Mouse (Mus musculus): Measurements from ENCODE around the gene Serpina1e. TPM values are rescaled to one million over a fixed set of nuclear protein-coding genes. Genes with fewer than 3 reads are reported as not detected.

The Serpina1e gene
- polyA plus RNA-seq, 1 experiment from 2014 or later, result not detected

- Histone ChIP-seq H3K4me1 (no peaks in the 10 kb centered on the region), H3K36me3 (replicated peaks) (no peaks in the 10 kb centered on the region), H3K9me3 (no peaks in the 10 kb centered on the region), H3K27me3 (replicated peaks; ENCODE audit: low read depth, poor library complexity, severe bottlenecking) (no peaks in the 10 kb centered on the region), H3K27ac (replicated peaks) (no peak overlapping the region), H3K4me3 (no peak overlapping the region)
- 66% methylated on average over 5 of the region's 5 CpGs for WGBS
- no peak for DNase-seq (ENCODE audit: low spot score)
Observed at GRCm38 (mm10) chr12:103985868-103986267, 27.1 kb upstream of the Serpina1e start.

DNA sequence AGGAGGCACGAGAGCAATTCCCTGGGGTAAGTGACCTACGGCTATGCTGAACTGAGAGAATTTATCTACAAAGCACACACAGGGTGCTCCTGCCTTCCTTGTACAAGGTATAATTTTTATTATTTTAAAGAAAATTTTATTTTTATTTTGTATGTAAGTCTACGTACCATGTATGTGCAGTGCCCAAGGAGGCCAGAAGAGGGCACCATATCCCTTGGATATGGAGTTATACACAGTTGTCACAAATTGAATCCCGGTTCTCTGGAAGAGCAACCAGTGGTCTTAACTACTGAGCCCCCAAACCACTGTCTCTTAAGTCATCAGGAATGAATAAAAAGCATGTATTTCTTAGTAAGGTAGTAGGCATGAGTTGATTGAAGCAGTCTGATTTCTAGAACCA lies 26.2 kb upstream of the Serpina1e start:
- Histone ChIP-seq H3K4me3 (no peak overlapping the region), H3K27me3 (replicated peaks; ENCODE audit: low read depth, poor library complexity, severe bottlenecking) (no peaks in the 10 kb centered on the region), H3K27ac (replicated peaks) (no peak overlapping the region), H3K9me3 (no peaks in the 10 kb centered on the region), H3K36me3 (replicated peaks) (no peaks in the 10 kb centered on the region), H3K4me1 (no peaks in the 10 kb centered on the region)
- 65% methylated on average over 4 of the region's 4 CpGs for WGBS
- peak; percentile 46 for DNase-seq (ENCODE audit: low spot score)

DNA sequence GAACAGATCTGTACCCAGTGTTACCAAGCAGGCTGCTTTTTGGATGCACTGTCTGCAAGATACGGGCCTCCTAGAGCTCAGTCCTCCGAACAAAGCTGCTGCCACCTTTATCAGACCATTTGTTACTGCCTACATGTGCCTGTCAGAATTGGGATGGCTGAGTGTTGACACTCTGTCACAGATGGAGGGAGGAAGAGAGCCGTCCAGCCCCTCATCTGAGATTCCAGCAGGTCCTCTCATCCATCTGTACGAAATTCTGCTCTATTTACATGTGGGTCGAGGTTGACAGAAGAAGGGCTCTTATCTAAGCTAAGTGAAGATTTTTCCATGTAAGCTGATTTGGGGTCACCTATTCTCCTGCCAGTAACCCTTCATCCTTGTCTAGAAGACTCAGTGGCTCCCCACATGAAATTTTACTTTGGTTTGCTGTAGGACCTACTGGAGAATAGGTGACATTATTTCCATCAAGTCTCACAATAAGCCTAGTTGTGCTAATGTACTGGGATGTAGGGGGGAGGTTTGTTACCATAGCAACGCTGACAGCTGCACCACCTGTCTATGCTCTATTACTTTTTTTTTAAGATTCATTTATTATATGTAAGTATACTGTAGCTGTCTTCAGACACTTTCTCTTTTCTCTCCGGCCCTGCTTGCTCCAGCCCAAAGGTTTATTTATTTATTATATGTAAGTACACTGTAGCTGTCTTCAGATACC lies 23.0 kb upstream of the Serpina1e start:
- Histone ChIP-seq H3K27ac (replicated peaks) (no peak overlapping the region), H3K27me3 (replicated peaks; ENCODE audit: low read depth, poor library complexity, severe bottlenecking) (no peaks in the 10 kb centered on the region), H3K4me3 (no peak overlapping the region), H3K9me3 (no peaks in the 10 kb centered on the region), H3K4me1 (no peaks in the 10 kb centered on the region), H3K36me3 (replicated peaks) (no peaks in the 10 kb centered on the region)
- WGBS, result 85% methylated on average over 7 of the region's 7 CpGs
- no peak for DNase-seq (ENCODE audit: low spot score)

DNA sequence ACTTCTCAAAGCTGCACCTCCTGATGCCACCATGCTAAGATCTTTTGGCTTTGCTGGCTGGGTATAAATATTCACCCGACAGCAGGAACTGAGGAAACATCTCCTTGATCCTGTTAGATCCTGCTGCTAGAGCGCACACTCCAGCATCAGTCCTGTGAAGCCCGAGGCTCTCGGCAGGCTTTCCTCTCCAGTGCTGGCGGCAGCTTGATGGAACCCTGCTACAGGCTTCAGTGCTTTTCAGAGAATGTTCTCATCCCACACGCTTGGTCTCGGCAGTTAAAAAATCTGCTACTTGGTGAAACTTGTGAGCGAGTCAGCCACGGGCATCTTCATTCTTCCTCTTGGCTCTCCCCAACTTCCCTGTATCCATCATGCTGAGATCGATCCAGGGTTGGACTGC lies 19.5 kb upstream of the Serpina1e start:
- H3K36me3 ChIP-seq (replicated peaks), result no peaks in the 10 kb centered on the region

DNA sequence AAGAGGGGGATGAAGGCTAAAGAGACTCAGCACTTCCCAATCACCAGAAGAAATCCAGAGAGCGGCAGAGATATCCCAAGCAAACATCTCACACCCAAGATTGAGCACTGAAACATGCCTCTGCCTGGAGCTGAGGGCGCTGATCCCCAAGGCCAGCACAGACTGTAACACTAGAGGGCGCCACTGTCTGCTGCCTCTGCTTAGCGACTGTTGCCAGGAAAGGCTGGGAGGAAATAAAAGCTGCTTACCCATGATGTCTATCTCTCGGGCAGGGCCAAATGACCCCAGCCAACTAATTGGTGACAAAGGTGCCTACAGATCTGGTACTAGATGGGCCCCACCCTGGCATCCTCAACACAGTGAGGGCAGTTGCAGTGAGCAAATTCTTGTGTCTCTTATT lies 19.1 kb upstream of the Serpina1e start:
- no peaks in the 10 kb centered on the region for H3K36me3 ChIP-seq (replicated peaks)
- WGBS, result 41% methylated on average over 5 of the region's 5 CpGs
- no peaks in the 10 kb centered on the region for H3K27me3 ChIP-seq (replicated peaks; ENCODE audit: low read depth, poor library complexity, severe bottlenecking)
- peak; percentile 31 for DNase-seq (ENCODE audit: low spot score)
- no peak overlapping the region for H3K4me3 ChIP-seq
- H3K4me1 ChIP-seq, result no peaks in the 10 kb centered on the region
- no peaks in the 10 kb centered on the region for H3K9me3 ChIP-seq
- no peak overlapping the region for H3K27ac ChIP-seq (replicated peaks)

More for the DNA sequence above, 19.5 kb upstream of the Serpina1e start:
- H3K4me1 ChIP-seq, result no peaks in the 10 kb centered on the region
- H3K27me3 ChIP-seq (replicated peaks; ENCODE audit: low read depth, poor library complexity, severe bottlenecking), result no peaks in the 10 kb centered on the region
- H3K27ac ChIP-seq (replicated peaks), result no peak overlapping the region
- DNase-seq (ENCODE audit: low spot score), result no peak
- H3K4me3 ChIP-seq, result no peak overlapping the region
- 88% methylated on average over 10 of the region's 10 CpGs for WGBS
- no peaks in the 10 kb centered on the region for H3K9me3 ChIP-seq

DNA sequence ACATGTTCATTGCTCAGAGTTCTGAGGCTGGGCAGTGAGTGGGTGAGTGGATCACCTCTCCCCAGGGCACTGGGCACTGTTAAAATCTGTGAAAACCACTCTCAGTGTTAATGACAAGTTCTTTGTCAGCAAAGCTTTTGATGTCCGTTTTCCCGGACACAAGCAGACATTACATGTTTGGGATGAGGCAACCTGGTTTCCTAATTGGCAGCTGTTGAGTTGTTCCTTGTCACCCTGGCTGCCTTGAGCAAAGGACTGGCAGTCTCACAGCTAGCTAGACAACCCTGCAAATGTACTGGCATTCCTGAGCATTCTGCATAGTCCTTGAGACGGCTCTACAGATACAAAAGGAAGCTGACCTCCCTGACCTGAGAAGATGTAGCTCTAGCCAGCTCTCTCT lies 18.3 kb upstream of the Serpina1e start:
- Histone ChIP-seq H3K4me3 (no peak overlapping the region), H3K27ac (replicated peaks) (no peak overlapping the region), H3K27me3 (replicated peaks; ENCODE audit: low read depth, poor library complexity, severe bottlenecking) (no peaks in the 10 kb centered on the region), H3K9me3 (no peaks in the 10 kb centered on the region), H3K4me1 (no peaks in the 10 kb centered on the region), H3K36me3 (replicated peaks) (no peaks in the 10 kb centered on the region)
- 68% methylated on average over 3 of the region's 3 CpGs for WGBS
- no peak for DNase-seq (ENCODE audit: low spot score)

- H3K27me3 ChIP-seq (replicated peaks; ENCODE audit: low read depth, poor library complexity, severe bottlenecking), result no peaks in the 10 kb centered on the region
- H3K4me1 ChIP-seq, result no peaks in the 10 kb centered on the region
- no peaks in the 10 kb centered on the region for H3K36me3 ChIP-seq (replicated peaks)
- H3K27ac ChIP-seq (replicated peaks), result no peak overlapping the region
- no peak overlapping the region for H3K4me3 ChIP-seq
- 0 out of 2 replicates have a peak, but pooled peaks cover 12% of the 10 kb centered on the region for H3K9me3 ChIP-seq
- DNase-seq (ENCODE audit: low spot score), result no peak
- 89% methylated on average over 4 of the region's 4 CpGs for WGBS
Observed at GRCm38 (mm10) chr12:103971080-103971479, 12.3 kb upstream of the Serpina1e start.

- Histone ChIP-seq H3K27me3 (replicated peaks; ENCODE audit: low read depth, poor library complexity, severe bottlenecking) (no peaks in the 10 kb centered on the region), H3K36me3 (replicated peaks) (no peaks in the 10 kb centered on the region), H3K4me1 (no peaks in the 10 kb centered on the region), H3K27ac (replicated peaks) (no peak overlapping the region), H3K4me3 (no peak overlapping the region), H3K9me3 (peaks cover 16% of the 10 kb centered on the region; the same call in 1 of the 2 replicates)
- no peak for DNase-seq (ENCODE audit: low spot score)
- 93% methylated on average over 9 of the region's 9 CpGs for WGBS
Observed at GRCm38 (mm10) chr12:103969577-103970116, 10.9 kb upstream of the Serpina1e start.

GRCm38 (mm10) chr12:103966761-103967160 lies 8.0 kb upstream of the Serpina1e start:
- Histone ChIP-seq H3K4me3 (no peak overlapping the region), H3K27me3 (replicated peaks; ENCODE audit: low read depth, poor library complexity, severe bottlenecking) (no peaks in the 10 kb centered on the region), H3K9me3 (peaks cover 20% of the 10 kb centered on the region; the same call in 1 of the 2 replicates), H3K36me3 (replicated peaks) (no peaks in the 10 kb centered on the region), H3K4me1 (no peaks in the 10 kb centered on the region), H3K27ac (replicated peaks) (no peak overlapping the region)
- 75% methylated on average over 3 of the region's 3 CpGs for WGBS
- DNase-seq (ENCODE audit: low spot score), result no peak

GRCm38 (mm10) chr12:103963288-103963687 lies 4.5 kb upstream of the Serpina1e start:
- H3K4me3 ChIP-seq, result no peak overlapping the region
- H3K4me1 ChIP-seq, result no peaks in the 10 kb centered on the region
- WGBS, result 83% methylated on average over 4 of the region's 4 CpGs
- no peak for DNase-seq (ENCODE audit: low spot score)
- H3K27ac ChIP-seq (replicated peaks), result no peak overlapping the region
- peaks cover 34% of the 10 kb centered on the region for H3K9me3 ChIP-seq
- H3K27me3 ChIP-seq (replicated peaks; ENCODE audit: low read depth, poor library complexity, severe bottlenecking), result no peaks in the 10 kb centered on the region
- H3K36me3 ChIP-seq (replicated peaks), result no peaks in the 10 kb centered on the region

GRCm38 (mm10) chr12:103962860-103963259 lies 4.1 kb upstream of the Serpina1e start:
- no peak overlapping the region for H3K27ac ChIP-seq (replicated peaks)
- H3K9me3 ChIP-seq, result peaks cover 35% of the 10 kb centered on the region
- no peaks in the 10 kb centered on the region for H3K36me3 ChIP-seq (replicated peaks)
- H3K4me1 ChIP-seq, result no peaks in the 10 kb centered on the region
- H3K27me3 ChIP-seq (replicated peaks; ENCODE audit: low read depth, poor library complexity, severe bottlenecking), result no peaks in the 10 kb centered on the region
- DNase-seq (ENCODE audit: low spot score), result no peak
- no peak overlapping the region for H3K4me3 ChIP-seq
- 89% methylated on average over 8 of the region's 8 CpGs for WGBS

GRCm38 (mm10) chr12:103962337-103962736 lies 3.6 kb upstream of the Serpina1e start:
- no peaks in the 10 kb centered on the region for H3K27me3 ChIP-seq (replicated peaks; ENCODE audit: low read depth, poor library complexity, severe bottlenecking)
- 86% methylated on average over 5 of the region's 5 CpGs for whole genome bisulfite sequencing
- DNase-seq (ENCODE audit: low spot score), result no peak
- H3K27ac ChIP-seq (replicated peaks), result no peak overlapping the region
- H3K36me3 ChIP-seq (replicated peaks), result no peaks in the 10 kb centered on the region
- peaks cover 34% of the 10 kb centered on the region for H3K9me3 ChIP-seq
- H3K4me1 ChIP-seq, result no peaks in the 10 kb centered on the region
- no peak overlapping the region for H3K4me3 ChIP-seq

- Histone ChIP-seq H3K9me3 (peaks cover 34% of the 10 kb centered on the region), H3K27ac (replicated peaks) (no peak overlapping the region), H3K27me3 (replicated peaks; ENCODE audit: low read depth, poor library complexity, severe bottlenecking) (no peaks in the 10 kb centered on the region), H3K4me1 (no peaks in the 10 kb centered on the region), H3K4me3 (no peak overlapping the region), H3K36me3 (replicated peaks) (no peaks in the 10 kb centered on the region)
- WGBS, result 94% methylated on average over 1 of the region's 1 CpGs
- no peak for DNase-seq (ENCODE audit: low spot score)
Observed at GRCm38 (mm10) chr12:103961716-103962115, 2.9 kb upstream of the Serpina1e start.

Data from embryonic facial prominence, embryonic 10.5 days (tissue).